In genomic region chr1:39537631-39538380, GRCm38 (mm10) we compare ENCODE assay signal across 12 mouse cellular contexts. TPM values are rescaled to one million over a fixed set of nuclear protein-coding genes. Genes with fewer than 3 reads are reported as not detected.
DNase-seq lines count a peak whose midpoint lies in the region; ATAC-seq and TF ChIP-seq lines count a peak whose summit lies in the region.
"Had no signal": no experiment of that assay in that cellular context is flagged by ENCODE, and none has a peak within 500 bp of the region (broad histone marks: within the 10 kb centered on the region; RNA-seq: fewer than 3 reads in every experiment).

No protein-coding gene starts in this region.

- peaks cover 13% of the 10 kb centered on the region for H3K4me1 ChIP-seq in forebrain, embryonic 12.5 days
- H3K4me1 ChIP-seq in forebrain, embryonic 14.5 days (ENCODE audit: control insufficient read depth, insufficient read depth, low read length), result peaks cover 11% of the 10 kb centered on the region
- H3K4me1 ChIP-seq in kidney, embryonic 15.5 days, result peaks cover 15% of the 10 kb centered on the region
- peaks cover 33% of the 10 kb centered on the region for H3K4me1 ChIP-seq in G1E (ENCODE audit: insufficient read depth, low read depth, low read length)

- TF ChIP-seq CTCF in G1E (IDR thresholded peaks at IDR 0.05; ENCODE audit: low read depth, low read length), result no peak

- no peak for DNase-seq in forebrain, embryonic 14.5 days (ENCODE audit: low spot score)
- no peak for DNase-seq in kidney, postnatal 4 days
- no peak for DNase-seq in G1E (ENCODE audit: low spot score)
- peak; percentile 12 to 23 for DNase-seq in kidney, postnatal 36 days
- no peak for DNase-seq in layer of hippocampus, adult 11-12 months (ENCODE audit: low spot score)
- DNase-seq: B cell, adult 2 months; cerebellum, postnatal 36 days; right cerebral cortex, postnatal 4 days had no signal

- peaks cover 42% of the 10 kb centered on the region for H3K36me3 ChIP-seq in forebrain, embryonic 12.5 days (replicated peaks)
- H3K36me3 ChIP-seq in forebrain, embryonic 14.5 days (ENCODE audit: control insufficient read depth, insufficient read depth, low read length), result peaks cover 36% of the 10 kb centered on the region
- peaks cover 50% of the 10 kb centered on the region for H3K36me3 ChIP-seq in kidney, embryonic 15.5 days
- H3K36me3 ChIP-seq in G1E (replicated peaks), result peaks cover 53% of the 10 kb centered on the region

- no peak overlapping the region for H3K4me3 ChIP-seq in forebrain, embryonic 12.5 days (replicated peaks)
- no peak overlapping the region for H3K4me3 ChIP-seq in forebrain, embryonic 14.5 days (ENCODE audit: low read depth, low read length)
- no peak overlapping the region for H3K4me3 ChIP-seq in kidney, embryonic 15.5 days (replicated peaks)
- peak overlapping the region; percentile 33; the same call in 1 of the 2 replicates for H3K4me3 ChIP-seq in G1E (ENCODE audit: low read depth, low read length)

- H3K9me3 ChIP-seq in forebrain, embryonic 12.5 days, result peaks cover 7% of the 10 kb centered on the region; the same call in 1 of the 2 replicates
- H3K9me3 ChIP-seq in forebrain, embryonic 14.5 days (replicated peaks; ENCODE audit: control insufficient read depth, low read length), result 0 out of 2 replicates have a peak, but pooled peaks cover 7% of the 10 kb centered on the region
- peaks cover 8% of the 10 kb centered on the region; the same call in 1 of the 2 replicates for H3K9me3 ChIP-seq in kidney, embryonic 15.5 days (replicated peaks)
- H3K9me3 ChIP-seq in G1E (replicated peaks), result peaks cover 13% of the 10 kb centered on the region

- H3K27me3 ChIP-seq in forebrain, embryonic 12.5 days, result no peaks in the 10 kb centered on the region
- no peaks in the 10 kb centered on the region for H3K27me3 ChIP-seq in forebrain, embryonic 14.5 days (replicated peaks; ENCODE audit: control insufficient read depth, insufficient read depth, low read length)
- no peaks in the 10 kb centered on the region for H3K27me3 ChIP-seq in kidney, embryonic 15.5 days
- H3K27me3 ChIP-seq in G1E (ENCODE audit: insufficient read depth, low read length), result no peaks in the 10 kb centered on the region

- H3K27ac ChIP-seq in forebrain, embryonic 12.5 days, result no peak overlapping the region
- no peak overlapping the region for H3K27ac ChIP-seq in forebrain, embryonic 14.5 days (ENCODE audit: low read depth, low read length)
- no peak overlapping the region for H3K27ac ChIP-seq in kidney, embryonic 15.5 days

- no peak for ATAC-seq in forebrain, embryonic 12.5 days (ENCODE audit: low FRiP score)
- ATAC-seq in forebrain, embryonic 14.5 days, result no peak
- no peak for ATAC-seq in kidney, embryonic 15.5 days (replicated peaks; ENCODE audit: low FRiP score)
- ATAC-seq in G1E (ENCODE audit: extremely low read depth, insufficient number of reproducible peaks, low FRiP score, poor library complexity, severe bottlenecking), result no peak
- ATAC-seq in CD4-positive, CD25-positive, alpha-beta regulatory T cell, adult 4 months, result no peak

- 0 out of 2 replicates have a peak overlapping the region, but pooled peaks have one; percentile 9 for H3K4me2 ChIP-seq in forebrain, embryonic 12.5 days
- H3K4me2 ChIP-seq in forebrain, embryonic 14.5 days (ENCODE audit: low read length), result no peak overlapping the region
- H3K4me2 ChIP-seq in kidney, embryonic 15.5 days, result peak overlapping the region; percentile 16; the same call in 1 of the 2 replicates
- H3K4me2 ChIP-seq: heart, embryonic 11.5 days had no signal

- H3K9ac ChIP-seq in forebrain, embryonic 12.5 days, result no peak overlapping the region; the same call in 1 of the 2 replicates
- no peak overlapping the region for H3K9ac ChIP-seq in forebrain, embryonic 14.5 days (ENCODE audit: low read length)
- 0 out of 2 replicates have a peak overlapping the region, but pooled peaks have one; percentile 12 for H3K9ac ChIP-seq in kidney, embryonic 15.5 days

- 93% methylated on average over 10 of the region's 10 CpGs for WGBS in forebrain, embryonic 12.5 days
- WGBS in forebrain, embryonic 14.5 days, result 88% methylated on average over 10 of the region's 10 CpGs
- WGBS in kidney, embryonic 15.5 days, result 87% methylated on average over 10 of the region's 10 CpGs

RNA-seq across cellular contexts. Expression of gene Cnot11, which starts 3.0 kb away (rescaled TPM):
- 23.1 and 24.1 TPM in 2 replicates for polyA plus RNA-seq in forebrain, embryonic 12.5 days (2016; fragmentation: Nextera tagmentation; extraction: Ambion mirVana)
- 19.7 and 19.8 TPM in 2 replicates for polyA plus RNA-seq in forebrain, embryonic 14.5 days (2014; fragmentation: Nextera tagmentation; extraction: Ambion mirVana)
- polyA plus RNA-seq in kidney, embryonic 15.5 days (2015; fragmentation: Nextera tagmentation; extraction: Ambion mirVana), result 24.2 and 24.4 TPM in 2 replicates
- total RNA-seq in G1E (2014; fragmentation: Nextera tagmentation) (44.8 and 46.5 TPM in 2 replicates), G1E (2017) (37.9 and 41.2 TPM in 2 replicates)
- 117 and 176 TPM in 2 replicates for polyA plus RNA-seq in G1E (2012)
- 1 to 10 TPM; 2.9 to 4.8 TPM for polyA plus RNA-seq in CD4-positive, CD25-positive, alpha-beta regulatory T cell, adult 4 months (2017; shearing (Covaris generic))

RNA-seq across cellular contexts. Expression of gene Rnf149, which starts 39.4 kb away (rescaled TPM):
- 24.7 and 30.5 TPM in 2 replicates for polyA plus RNA-seq in forebrain, embryonic 12.5 days (2016; fragmentation: Nextera tagmentation; extraction: Ambion mirVana)
- polyA plus RNA-seq in forebrain, embryonic 14.5 days (2014; fragmentation: Nextera tagmentation; extraction: Ambion mirVana), result 12.2 and 16.7 TPM in 2 replicates
- polyA plus RNA-seq in kidney, embryonic 15.5 days (2015; fragmentation: Nextera tagmentation; extraction: Ambion mirVana), result 31.9 and 33.3 TPM in 2 replicates
- total RNA-seq in G1E (2014; fragmentation: Nextera tagmentation), result 67.1 and 74.4 TPM in 2 replicates
- 93.6 and 108 TPM in 2 replicates for total RNA-seq in G1E (2017)
- 86.8 and 106 TPM in 2 replicates for polyA plus RNA-seq in G1E (2012)
- polyA plus RNA-seq in CD4-positive, CD25-positive, alpha-beta regulatory T cell, adult 4 months (2017; shearing (Covaris generic)), result 10 to 100 TPM; 18.6 to 19.9 TPM

RNA-seq across cellular contexts. Expression of gene Tbc1d8, which starts 59.3 kb away (rescaled TPM):
- polyA plus RNA-seq in forebrain, embryonic 12.5 days (2016; fragmentation: Nextera tagmentation; extraction: Ambion mirVana), result 7.2 TPM in 2 replicates
- polyA plus RNA-seq in forebrain, embryonic 14.5 days (2014; fragmentation: Nextera tagmentation; extraction: Ambion mirVana), result 4.7 and 7.3 TPM in 2 replicates
- 9.9 and 10.4 TPM in 2 replicates for polyA plus RNA-seq in kidney, embryonic 15.5 days (2015; fragmentation: Nextera tagmentation; extraction: Ambion mirVana)
- 3.5 and 5.7 TPM in 2 replicates for total RNA-seq in G1E (2014; fragmentation: Nextera tagmentation)
- 6.9 and 8.4 TPM in 2 replicates for total RNA-seq in G1E (2017)
- polyA plus RNA-seq in G1E (2012), result 3.9 TPM in 2 replicates
- 1 to 10 TPM; 2.3 to 2.8 TPM for polyA plus RNA-seq in CD4-positive, CD25-positive, alpha-beta regulatory T cell, adult 4 months (2017; shearing (Covaris generic))

Comparison
In these comparisons a context has a peak if more than half of its experiments do, and no peak if none do; other contexts are left out.
1. DNase-seq: peak in kidney, postnatal 36 days (2 of 2); none in forebrain, embryonic 14.5 days (single experiment), kidney, postnatal 4 days (0 of 2), G1E (single experiment) and layer of hippocampus, adult 11-12 months (single experiment).